Mouse (Mus musculus) frontal cortex, adult (tissue): ENCODE data around the gene Ssbp3.

ENCODE experiments used
- ATAC-seq: cut with Nextera tagmentation; 2 replicates; pipeline ENCODE4 v1.9.2; 2017; ENCODE audit warnings: mild to moderate bottlenecking, moderate library complexity, mixed read lengths; ENCODE audit not compliant: low TSS enrichment

The Ssbp3 gene

DNA sequence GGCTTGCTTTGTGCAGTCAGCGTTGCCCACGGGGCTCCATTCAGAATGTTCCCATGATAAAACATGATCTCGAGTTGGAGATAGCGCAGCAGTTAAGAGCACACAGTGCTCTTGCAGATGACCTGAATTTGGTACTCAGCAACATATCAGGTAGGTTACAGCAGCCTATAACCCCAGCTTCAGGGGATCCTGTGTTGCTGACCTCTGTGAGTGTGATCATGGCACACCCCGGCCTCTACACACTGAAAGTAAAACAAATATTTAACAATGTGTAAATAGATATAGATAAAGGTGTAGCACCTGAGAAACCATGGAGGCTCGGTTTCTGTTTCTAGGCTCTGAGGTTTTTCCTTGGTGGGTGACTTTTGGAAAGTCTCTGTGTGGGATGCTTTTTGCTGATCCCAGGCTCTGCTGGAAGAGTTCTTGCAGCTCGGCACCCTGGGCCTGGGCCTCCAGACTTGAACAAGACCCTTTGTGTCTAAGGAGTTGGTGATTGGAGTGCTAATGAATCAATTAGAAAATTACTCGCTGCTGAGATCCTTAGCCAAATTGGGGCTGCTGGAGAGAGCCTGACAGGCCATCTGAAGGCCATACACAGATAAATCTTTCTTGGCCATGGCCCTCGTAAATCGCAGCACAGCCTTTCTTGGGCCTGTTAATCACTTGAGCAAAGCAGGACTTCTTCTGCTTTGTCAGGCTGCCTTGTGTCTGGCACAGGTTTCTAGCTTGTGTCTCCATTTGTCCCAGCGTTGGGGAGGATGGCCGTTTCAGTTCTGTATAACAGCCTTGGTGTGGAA lies 49.2 kb downstream of the Ssbp3 start:
- no peak for ATAC-seq

DNA sequence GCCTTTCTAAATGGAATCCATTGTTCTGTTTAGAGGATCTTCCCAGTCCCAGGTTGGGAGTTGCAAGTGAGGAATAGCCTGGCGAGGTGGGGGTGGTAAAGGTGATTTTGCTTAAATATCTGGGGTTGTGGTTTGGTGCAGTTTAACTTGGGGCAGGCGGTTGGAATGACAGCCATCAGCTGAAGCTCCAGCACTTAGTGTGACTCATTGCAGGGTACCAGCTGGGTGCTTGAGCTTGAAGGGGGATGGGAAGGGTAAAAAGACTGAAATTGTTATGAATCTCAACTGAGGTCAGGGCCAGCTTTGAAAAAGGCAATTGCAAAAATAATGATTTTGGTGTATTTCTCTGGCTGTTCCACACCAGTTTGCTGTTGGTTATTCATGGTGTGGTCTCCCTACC lies 50.0 kb downstream of the Ssbp3 start:
- ATAC-seq = no peak

GRCm38 (mm10) chr4:106961321-106961720 lies 50.8 kb downstream of the Ssbp3 start:
- no peak for ATAC-seq

DNA sequence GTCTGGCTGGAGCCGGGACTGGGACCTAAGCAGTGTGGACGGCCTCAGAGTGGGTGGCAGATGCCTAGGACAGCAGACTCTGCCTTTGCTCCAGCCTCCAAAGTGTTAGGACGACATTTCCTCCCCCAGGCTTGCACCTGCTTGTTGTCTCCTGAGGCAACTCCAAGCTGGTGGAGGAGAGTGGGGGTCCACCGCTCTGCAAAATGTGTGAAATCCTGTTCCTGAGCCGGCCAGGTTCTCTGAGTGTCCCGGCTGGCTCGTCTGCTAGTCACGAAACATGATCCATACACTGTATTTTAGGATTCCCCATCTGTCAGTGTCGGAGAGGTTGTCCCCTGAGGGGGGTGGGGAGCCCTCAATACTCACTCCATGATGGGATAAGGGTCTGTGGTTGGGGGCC lies 53.9 kb downstream of the Ssbp3 start:
- ATAC-seq = peak; percentile 32

DNA sequence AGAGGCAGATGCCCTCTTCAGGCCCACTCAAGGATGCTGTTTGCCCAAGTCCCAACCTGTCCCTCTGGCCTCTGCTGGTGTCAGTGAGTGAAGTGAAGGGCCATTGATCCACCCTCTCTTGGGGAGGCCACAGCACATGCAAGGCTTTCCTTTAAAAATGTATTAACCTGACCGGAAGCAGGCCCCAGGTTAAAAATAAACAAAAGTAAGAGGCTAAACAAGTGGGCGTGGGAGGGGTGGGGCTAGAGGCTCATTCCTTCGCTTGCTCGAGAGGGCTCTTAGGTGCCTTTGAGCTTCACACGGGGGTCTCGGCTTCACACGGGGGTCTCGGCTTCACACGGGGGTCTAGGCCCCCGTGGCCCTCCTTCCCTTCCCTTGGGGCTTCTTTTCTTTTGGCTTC lies 54.5 kb downstream of the Ssbp3 start:
- no peak for ATAC-seq

DNA sequence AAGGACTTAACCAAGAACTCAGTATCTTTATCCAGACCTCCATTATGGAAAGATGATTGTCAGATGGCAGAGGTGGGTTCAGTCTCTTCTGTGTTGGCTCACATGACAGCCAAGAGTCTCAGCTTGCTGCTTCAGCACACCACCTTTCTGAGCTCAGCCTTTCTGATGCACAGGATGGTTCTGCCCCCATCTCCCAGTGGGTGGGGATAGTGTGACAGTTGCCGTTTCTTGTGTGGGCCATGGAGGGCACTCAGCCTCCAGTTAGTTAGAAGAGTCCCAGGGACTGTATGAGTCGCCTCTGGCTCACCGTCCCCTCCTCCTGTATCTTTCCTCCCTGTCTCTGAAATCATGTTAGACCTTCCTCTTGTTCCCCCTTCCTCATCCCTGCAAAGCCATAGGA lies 55.9 kb downstream of the Ssbp3 start:
- peak; percentile 42 for ATAC-seq

DNA sequence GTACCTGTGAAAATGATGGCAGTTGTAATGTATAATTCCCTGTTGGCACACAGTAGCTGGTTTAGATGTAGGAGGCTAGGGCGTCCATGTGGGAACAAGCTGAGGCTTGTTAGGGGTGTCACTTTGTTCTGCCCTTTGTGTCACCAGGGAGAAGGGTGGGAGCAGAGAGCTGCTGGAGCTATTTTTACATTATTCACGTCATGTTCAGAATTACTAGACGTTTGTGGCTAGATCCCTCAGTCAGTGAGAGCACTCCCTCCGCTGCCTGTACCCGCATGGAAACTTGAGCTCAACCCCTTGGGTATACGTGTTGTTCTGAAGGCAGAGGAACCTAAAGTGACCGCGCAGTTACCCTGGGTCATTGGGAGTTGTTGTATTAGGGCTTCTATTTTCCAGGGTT lies 58.4 kb downstream of the Ssbp3 start:
- no peak for ATAC-seq

GRCm38 (mm10) chr4:106970786-106971185 lies 60.3 kb downstream of the Ssbp3 start:
- ATAC-seq = no peak

DNA sequence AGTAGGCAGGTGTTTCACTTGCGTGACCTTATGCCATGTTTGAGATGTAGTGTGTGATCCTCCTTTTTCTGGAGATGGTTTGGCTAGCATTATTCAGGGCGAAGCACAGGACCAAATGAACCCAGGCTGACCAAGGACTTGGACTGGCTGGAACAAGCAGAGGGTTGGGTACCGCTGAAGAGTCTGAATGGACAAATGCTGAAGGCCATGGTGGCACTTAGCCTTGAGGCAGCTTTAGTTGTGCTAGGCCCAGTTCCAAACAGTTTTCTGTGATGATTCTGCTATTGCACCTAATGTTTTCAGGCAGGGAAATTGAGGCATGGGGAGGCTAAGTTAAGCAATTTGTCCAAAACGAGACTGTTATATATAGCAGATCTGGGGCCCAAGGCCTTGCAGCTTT lies 61.6 kb downstream of the Ssbp3 start:
- ATAC-seq = no peak

GRCm38 (mm10) chr4:106972461-106973384 lies 62.2 kb downstream of the Ssbp3 start:
- ATAC-seq = no peak

GRCm38 (mm10) chr4:106975324-106975723 lies 64.8 kb downstream of the Ssbp3 start:
- ATAC-seq = no peak

GRCm38 (mm10) chr4:106975890-106976289 lies 65.4 kb downstream of the Ssbp3 start:
- no peak for ATAC-seq

DNA sequence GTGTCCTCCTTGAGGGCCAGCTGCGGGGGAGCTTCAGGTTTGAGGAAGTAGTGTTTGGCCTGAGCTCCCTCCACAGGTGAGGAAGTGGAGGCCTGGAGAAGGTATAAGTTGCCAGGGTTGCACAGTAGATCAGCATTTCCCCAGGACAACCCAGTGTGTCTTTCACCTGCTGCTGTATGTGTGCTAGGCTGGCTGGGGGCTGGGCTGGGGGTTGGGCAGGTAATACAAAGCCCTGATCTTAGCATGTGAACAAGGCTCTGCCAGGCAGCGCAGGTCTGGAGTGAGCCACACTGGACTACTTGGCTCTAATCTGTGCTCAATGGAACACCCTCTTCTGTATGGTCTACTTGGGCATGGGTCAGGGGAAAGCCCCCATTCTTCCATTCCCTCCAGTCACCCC lies 66.1 kb downstream of the Ssbp3 start:
- no peak for ATAC-seq

DNA sequence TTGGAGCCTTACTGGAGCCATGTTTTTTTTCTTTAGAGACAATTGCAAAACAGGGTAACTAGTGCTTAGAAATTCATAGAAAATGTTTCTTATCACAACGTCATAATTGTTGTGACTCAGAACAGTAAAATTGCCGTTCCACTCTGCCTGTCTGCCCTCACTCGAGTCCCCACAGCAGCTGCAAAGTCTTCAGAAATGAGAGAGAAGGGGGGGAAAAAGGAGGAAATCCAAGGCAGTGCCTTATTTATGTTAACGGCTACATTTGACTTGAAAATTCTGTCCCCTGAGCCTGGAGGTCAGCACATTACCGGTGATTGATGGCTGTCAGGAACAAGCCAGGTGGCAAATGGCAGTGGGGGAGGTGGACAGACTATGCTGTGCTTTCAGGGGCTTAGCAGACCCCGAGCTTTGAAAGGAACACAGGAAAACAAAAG lies 66.7 kb downstream of the Ssbp3 start:
- no peak for ATAC-seq

DNA sequence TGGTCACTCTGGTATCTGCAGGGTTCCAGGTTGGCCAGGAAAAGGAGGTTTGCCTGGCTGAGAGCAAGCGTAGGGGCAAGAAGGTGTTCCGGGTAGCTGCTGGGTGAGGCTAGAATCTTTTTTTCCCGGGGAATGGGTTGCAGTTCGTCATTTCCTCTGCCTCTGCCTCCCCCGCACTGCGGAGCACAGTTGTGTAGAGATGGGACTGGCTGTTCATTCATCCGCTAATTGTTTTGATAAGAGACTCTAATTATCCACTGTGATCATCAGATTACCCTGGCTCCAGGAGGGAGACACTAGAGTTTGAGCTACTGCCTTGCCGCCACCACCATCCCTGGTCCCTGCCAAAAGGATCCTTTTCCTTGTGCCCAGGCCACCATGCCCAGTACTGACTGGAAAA lies 67.9 kb downstream of the Ssbp3 start:
- peak; percentile 38; the same call in 1 of the 2 replicates for ATAC-seq

- no peak for ATAC-seq
These were observed 70.2 kb downstream of the Ssbp3 start for GRCm38 (mm10) chr4:106980669-106981068.

DNA sequence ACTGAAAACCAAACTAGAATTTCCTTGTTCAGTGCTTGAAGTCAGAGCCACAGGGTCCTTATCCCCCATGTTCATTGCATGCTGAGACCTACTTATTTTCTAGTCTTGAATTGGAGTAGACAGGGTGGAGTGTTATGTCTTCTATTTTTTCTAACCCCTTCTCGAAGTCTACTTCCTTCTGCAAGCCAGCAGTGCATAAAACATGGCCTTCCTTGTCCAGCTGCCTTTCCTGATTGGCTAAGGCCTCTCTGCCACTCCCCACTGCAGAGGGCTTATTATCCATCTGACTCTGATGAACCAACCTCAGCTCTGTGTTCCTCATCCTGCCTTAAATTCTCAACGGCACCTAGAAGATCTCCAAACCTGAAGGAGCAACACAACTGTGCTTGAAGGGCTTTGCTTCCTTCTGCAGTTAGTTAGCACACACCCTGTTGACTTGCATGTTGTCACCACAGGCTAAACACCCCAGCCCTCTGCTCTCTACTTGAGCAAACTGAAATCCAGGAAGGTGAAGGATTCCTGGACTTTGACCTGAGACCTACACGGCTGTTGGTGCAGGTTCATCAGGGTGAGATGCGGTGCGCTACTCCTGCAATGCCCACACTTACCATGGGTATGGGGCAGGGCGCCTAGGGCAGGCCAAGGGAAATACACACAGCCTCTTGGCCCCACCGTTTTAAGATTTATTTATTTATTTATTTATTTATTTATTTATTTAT lies 71.0 kb downstream of the Ssbp3 start:
- no peak for ATAC-seq

- ATAC-seq = no peak
These were observed 72.0 kb downstream of the Ssbp3 start for GRCm38 (mm10) chr4:106982344-106983121.

- ATAC-seq = peak; percentile 14; the same call in 1 of the 2 replicates
These were observed 73.5 kb downstream of the Ssbp3 start for GRCm38 (mm10) chr4:106983908-106984515.

DNA sequence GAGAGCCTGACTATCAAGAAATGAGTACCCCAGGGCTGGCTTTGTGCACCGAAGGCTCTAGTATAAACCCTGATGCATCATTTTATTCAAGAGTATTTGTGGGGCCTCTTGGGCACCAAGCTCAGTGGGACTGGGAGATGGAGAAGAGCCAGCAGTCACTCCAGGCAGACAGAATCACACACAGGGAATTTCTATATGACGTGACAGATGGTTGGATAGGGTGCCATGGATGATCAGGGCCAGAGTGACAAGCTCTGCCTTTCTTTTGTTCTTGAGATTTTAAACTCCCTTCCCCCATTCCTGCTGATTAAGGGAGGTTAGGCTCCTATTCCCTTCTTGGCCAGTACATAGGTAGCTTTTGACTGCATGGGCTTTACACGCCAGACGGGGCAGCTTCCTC lies 74.8 kb downstream of the Ssbp3 start:
- no peak for ATAC-seq
